Mouse (Mus musculus) ES-Bruce4 (cell line): ENCODE results near the gene Pbp2. TPM values are rescaled to one million over a fixed set of nuclear protein-coding genes. Genes with fewer than 3 reads are reported as not detected.

Source experiments
- H3K27ac ChIP-seq: 2 replicates; pipeline ENCODE4 v1.5.1; 2012; ENCODE audit warnings: low read length, inconsistent platforms; ENCODE audit not compliant: insufficient read depth
- H3K27me3 ChIP-seq: 2 replicates; pipeline ENCODE4 v1.6.1; 2012; ENCODE audit warnings: mild to moderate bottlenecking, low read length, inconsistent platforms; ENCODE audit not compliant: control insufficient read depth, poor library complexity, insufficient read depth, severe bottlenecking
- H3K36me3 ChIP-seq: 2 replicates; pipeline ENCODE4 v1.6.1; 2012; ENCODE audit warnings: inconsistent platforms, mild to moderate bottlenecking, low read length, moderate library complexity; ENCODE audit not compliant: control insufficient read depth, poor library complexity, insufficient read depth, severe bottlenecking
- H3K4me1 ChIP-seq: one replicate; pipeline ENCODE4 v1.8.1; 2011; ENCODE audit warnings: low read length; ENCODE audit not compliant: control insufficient read depth, insufficient read depth
- H3K4me3 ChIP-seq: 2 replicates; pipeline ENCODE4 v1.5.1; 2011; ENCODE audit warnings: low read depth, mild to moderate bottlenecking, low read length
- H3K9ac ChIP-seq: 2 replicates; pipeline ENCODE4 v1.6.1; 2012; ENCODE audit warnings: low read depth, mild to moderate bottlenecking, inconsistent platforms; ENCODE audit not compliant: poor library complexity, severe bottlenecking
- H3K9me3 ChIP-seq: replicated peaks from 2 replicates; pipeline ENCODE4 v1.6.1; 2012; ENCODE audit warnings: mild to moderate bottlenecking, low read length, inconsistent platforms; ENCODE audit not compliant: control insufficient read depth, poor library complexity, insufficient read depth, severe bottlenecking
- CTCF ChIP-seq: IDR thresholded peaks from one replicate; pipeline ENCODE4 v1.8.1; 2011; ENCODE audit warnings: low read depth, low read length
- EP300 ChIP-seq: IDR thresholded peaks from 2 replicates; pipeline ENCODE4 v1.6.1; 2011; ENCODE audit warnings: low read depth, low read length; ENCODE audit not compliant: insufficient read depth
- POLR2A ChIP-seq: IDR thresholded peaks from one replicate; pipeline ENCODE4 v1.8.1; 2011; ENCODE audit warnings: low read length; ENCODE audit not compliant: insufficient read depth
- polyA plus RNA-seq: library from polyadenylated mRNA; stranded (reverse); fragments of >200 nt; gene quantifications from 2 replicates; pipeline ENCODE4 v1.2.4, GENCODE M21; 2011; ENCODE audit warnings: low read depth; ENCODE audit not compliant: missing spikeins, insufficient read depth, insufficient read length

The Pbp2 gene
- polyA plus RNA-seq, 1 experiment: 0.48 TPM

- H3K9me3 ChIP-seq: peaks cover 5% of the 10 kb centered on the region
- no peaks in the 10 kb centered on the region for H3K36me3 ChIP-seq
- no peaks in the 10 kb centered on the region for H3K27me3 ChIP-seq
- TF ChIP-seq EP300 (no peak), CTCF (no peak), POLR2A (no peak)
- H3K9ac ChIP-seq: no peak overlapping the region
- H3K4me3 ChIP-seq: no peak overlapping the region
- no peak overlapping the region for H3K27ac ChIP-seq
- H3K4me1 ChIP-seq: no peaks in the 10 kb centered on the region
These were observed 13.9 kb downstream of the Pbp2 start for GRCm38 (mm10) chr6:135296267-135296666.

- TF ChIP-seq EP300: no peak
- no peak for TF ChIP-seq POLR2A
- TF ChIP-seq CTCF: no peak
- Histone ChIP-seq H3K27ac (no peak overlapping the region), H3K4me1 (no peaks in the 10 kb centered on the region), H3K9me3 (peaks cover 5% of the 10 kb centered on the region), H3K36me3 (no peaks in the 10 kb centered on the region), H3K4me3 (no peak overlapping the region), H3K9ac (no peak overlapping the region), H3K27me3 (no peaks in the 10 kb centered on the region)
These were observed 14.9 kb downstream of the Pbp2 start for GRCm38 (mm10) chr6:135295082-135295861.

DNA sequence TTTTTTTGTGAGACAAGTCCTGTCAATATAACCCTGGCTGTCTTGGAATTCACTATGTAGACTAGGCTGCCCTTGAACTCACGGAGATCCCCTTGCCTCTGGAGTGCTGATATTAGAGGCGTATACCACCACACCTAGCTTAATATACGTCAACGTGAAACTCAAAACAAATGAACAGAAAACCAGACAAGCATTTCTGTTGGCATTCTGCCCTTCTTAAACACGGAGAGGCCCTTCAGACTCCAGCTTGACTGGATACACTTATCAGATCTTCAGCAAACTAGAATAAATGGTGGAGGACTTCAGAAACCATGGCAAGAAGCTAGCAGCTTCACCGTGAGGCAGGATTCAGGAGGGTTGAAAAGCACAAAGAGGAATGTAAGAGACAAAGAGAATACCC is 16.1 kb downstream of the Pbp2 start:
- Histone ChIP-seq H3K4me1 (no peaks in the 10 kb centered on the region), H3K9me3 (peaks cover 5% of the 10 kb centered on the region), H3K9ac (no peak overlapping the region), H3K27me3 (no peaks in the 10 kb centered on the region), H3K36me3 (no peaks in the 10 kb centered on the region), H3K27ac (no peak overlapping the region), H3K4me3 (no peak overlapping the region)
- TF ChIP-seq EP300 (no peak), CTCF (no peak), POLR2A (no peak)

- H3K27me3 ChIP-seq: no peaks in the 10 kb centered on the region
- TF ChIP-seq CTCF: no peak
- TF ChIP-seq EP300: no peak
- no peak for TF ChIP-seq POLR2A
- no peaks in the 10 kb centered on the region for H3K36me3 ChIP-seq
- no peak overlapping the region for H3K9ac ChIP-seq
- H3K4me1 ChIP-seq: no peaks in the 10 kb centered on the region
- peaks cover 8% of the 10 kb centered on the region for H3K9me3 ChIP-seq
- no peak overlapping the region for H3K4me3 ChIP-seq
- H3K27ac ChIP-seq: no peak overlapping the region
These were observed 17.8 kb downstream of the Pbp2 start for GRCm38 (mm10) chr6:135292391-135292790.

GRCm38 (mm10) chr6:135279856-135280255 is 30.3 kb downstream of the Pbp2 start:
- no peak overlapping the region for H3K9ac ChIP-seq
- no peak for TF ChIP-seq CTCF
- TF ChIP-seq POLR2A: no peak
- TF ChIP-seq EP300: no peak
- H3K27ac ChIP-seq: no peak overlapping the region

GRCm38 (mm10) chr6:135279286-135279685 is 30.9 kb downstream of the Pbp2 start:
- Histone ChIP-seq H3K36me3 (no peaks in the 10 kb centered on the region), H3K9ac (no peak overlapping the region), H3K9me3 (no peaks in the 10 kb centered on the region), H3K4me3 (no peak overlapping the region), H3K4me1 (no peaks in the 10 kb centered on the region), H3K27ac (no peak overlapping the region), H3K27me3 (no peaks in the 10 kb centered on the region)
- TF ChIP-seq CTCF: no peak
- no peak for TF ChIP-seq POLR2A
- no peak for TF ChIP-seq EP300

More at GRCm38 (mm10) chr6:135279856-135280255, 30.3 kb downstream of the Pbp2 start:
- Histone ChIP-seq H3K9me3 (no peaks in the 10 kb centered on the region), H3K4me1 (no peaks in the 10 kb centered on the region), H3K27me3 (no peaks in the 10 kb centered on the region), H3K4me3 (no peak overlapping the region), H3K36me3 (no peaks in the 10 kb centered on the region)
